Mouse (Mus musculus) midbrain, embryonic 10.5 days (tissue): ENCODE measurements around the gene Ankmy1. TPM values are rescaled to one million over a fixed set of nuclear protein-coding genes. Genes with fewer than 3 reads are reported as not detected.

Source experiments
- DNase-seq: peaks from one replicate; pipeline ENCODE4 v3.0.0-alpha.2; 2017; ENCODE audit warnings: low spot score
- H3K27ac ChIP-seq: fragments of 300-500 bp; sonication (generic); replicated peaks from 2 replicates; pipeline ENCODE4 v1.5.1; 2016; ENCODE audit warnings: mild to moderate bottlenecking
- H3K27me3 ChIP-seq: fragments of 300-500 bp; sonication (generic); 2 replicates; pipeline ENCODE4 v1.6.1; 2016; ENCODE audit warnings: low read depth, mild to moderate bottlenecking; ENCODE audit not compliant: poor library complexity, severe bottlenecking
- H3K36me3 ChIP-seq: fragments of 300-500 bp; sonication (generic); 2 replicates; pipeline ENCODE4 v1.6.1; 2016; ENCODE audit warnings: mild to moderate bottlenecking, moderate library complexity
- H3K4me1 ChIP-seq: fragments of 300-500 bp; sonication (generic); 2 replicates; pipeline ENCODE4 v1.6.1; 2016
- H3K4me3 ChIP-seq: fragments of 300-500 bp; sonication (generic); 2 replicates; pipeline ENCODE4 v1.5.1; 2016; ENCODE audit warnings: mild to moderate bottlenecking, moderate library complexity
- H3K9me3 ChIP-seq: fragments of 300-500 bp; sonication (generic); replicated peaks from 2 replicates; pipeline ENCODE4 v1.6.1; 2016; ENCODE audit warnings: mild to moderate bottlenecking
- WGBS: fragments of 180-500 bp; shearing (Covaris S2); methylation state at CpG from one replicate; pipeline ENCODE4 v1.1.7; 2016; 5-methylcytosine and 5-hydroxymethylcytosine counted together
- polyA plus RNA-seq: library from polyadenylated mRNA; unstranded; fragments of >200 nt; fragmentation: Nextera tagmentation; extraction: Ambion mirVana; gene quantifications from 2 replicates; pipeline ENCODE4 v1.2.1, GENCODE M21; 2016

Ankmy1 gene
- polyA plus RNA-seq, 1 experiment from 2014 or later = 0.30 TPM

- no peak for DNase-seq
- Histone ChIP-seq H3K27ac (no peak overlapping the region), H3K9me3 (no peaks in the 10 kb centered on the region), H3K27me3 (no peaks in the 10 kb centered on the region), H3K36me3 (no peaks in the 10 kb centered on the region), H3K4me3 (no peak overlapping the region), H3K4me1 (peaks cover 3% of the 10 kb centered on the region)
- 89% methylated on average over 12 of the region's 12 CpGs for WGBS
Measured at GRCm38 (mm10) chr1:92879266-92879665, 23.4 kb downstream of the Ankmy1 start.

GRCm38 (mm10) chr1:92878066-92878741 is 24.5 kb downstream of the Ankmy1 start:
- no peak for DNase-seq
- Histone ChIP-seq H3K27me3 (no peaks in the 10 kb centered on the region), H3K9me3 (no peaks in the 10 kb centered on the region), H3K36me3 (no peaks in the 10 kb centered on the region), H3K4me3 (no peak overlapping the region), H3K4me1 (peaks cover 9% of the 10 kb centered on the region), H3K27ac (no peak overlapping the region)
- 88% methylated on average over 13 of the region's 13 CpGs for WGBS

GRCm38 (mm10) chr1:92877431-92877978 is 25.2 kb downstream of the Ankmy1 start:
- 76% methylated on average over 12 of the region's 12 CpGs for WGBS
- H3K4me3 ChIP-seq = no peak overlapping the region
- H3K9me3 ChIP-seq = no peaks in the 10 kb centered on the region
- H3K36me3 ChIP-seq = no peaks in the 10 kb centered on the region
- no peaks in the 10 kb centered on the region for H3K27me3 ChIP-seq
- H3K27ac ChIP-seq = no peak overlapping the region
- DNase-seq = no peak
- peaks cover 9% of the 10 kb centered on the region for H3K4me1 ChIP-seq

GRCm38 (mm10) chr1:92875360-92876111 is 27.2 kb downstream of the Ankmy1 start:
- Histone ChIP-seq H3K9me3 (no peaks in the 10 kb centered on the region), H3K27me3 (no peaks in the 10 kb centered on the region), H3K27ac (no peak overlapping the region), H3K4me1 (peaks cover 9% of the 10 kb centered on the region), H3K36me3 (no peaks in the 10 kb centered on the region), H3K4me3 (no peak overlapping the region)
- 87% methylated on average over 8 of the region's 8 CpGs for WGBS
- DNase-seq = no peak

GRCm38 (mm10) chr1:92874011-92874410 is 28.7 kb downstream of the Ankmy1 start:
- Histone ChIP-seq H3K27ac (no peak overlapping the region), H3K27me3 (no peaks in the 10 kb centered on the region), H3K36me3 (no peaks in the 10 kb centered on the region), H3K4me3 (no peak overlapping the region), H3K9me3 (no peaks in the 10 kb centered on the region), H3K4me1 (peaks cover 9% of the 10 kb centered on the region)
- DNase-seq = no peak
- 62% methylated on average over 3 of the region's 3 CpGs for WGBS

- H3K4me1 ChIP-seq = peaks cover 9% of the 10 kb centered on the region
- 92% methylated on average over 7 of the region's 7 CpGs for WGBS
- no peaks in the 10 kb centered on the region for H3K9me3 ChIP-seq
- H3K36me3 ChIP-seq = no peaks in the 10 kb centered on the region
- H3K27me3 ChIP-seq = no peaks in the 10 kb centered on the region
- H3K27ac ChIP-seq = no peak overlapping the region
- H3K4me3 ChIP-seq = no peak overlapping the region
- DNase-seq = no peak
Measured at GRCm38 (mm10) chr1:92872666-92873065, 30.0 kb downstream of the Ankmy1 start.

- H3K27me3 ChIP-seq = no peaks in the 10 kb centered on the region
- H3K4me3 ChIP-seq = no peak overlapping the region
- H3K27ac ChIP-seq = no peak overlapping the region
- H3K4me1 ChIP-seq = peaks cover 17% of the 10 kb centered on the region
- H3K9me3 ChIP-seq = no peaks in the 10 kb centered on the region
- DNase-seq = no peak
- H3K36me3 ChIP-seq = no peaks in the 10 kb centered on the region
- WGBS = 80% methylated on average over 2 of the region's 2 CpGs
Measured at GRCm38 (mm10) chr1:92869985-92870384, 32.7 kb downstream of the Ankmy1 start.

GRCm38 (mm10) chr1:92866170-92866569 is 36.5 kb downstream of the Ankmy1 start:
- no peaks in the 10 kb centered on the region for H3K36me3 ChIP-seq
- WGBS = 78% methylated on average over 2 of the region's 2 CpGs
- no peak overlapping the region for H3K27ac ChIP-seq
- no peaks in the 10 kb centered on the region for H3K27me3 ChIP-seq
- no peak overlapping the region for H3K4me3 ChIP-seq
- H3K9me3 ChIP-seq = no peaks in the 10 kb centered on the region
- no peak for DNase-seq
- peaks cover 8% of the 10 kb centered on the region for H3K4me1 ChIP-seq

GRCm38 (mm10) chr1:92863268-92863667 is 39.4 kb downstream of the Ankmy1 start:
- H3K27ac ChIP-seq = no peak overlapping the region
- H3K36me3 ChIP-seq = peaks cover 26% of the 10 kb centered on the region
- DNase-seq = no peak
- no peaks in the 10 kb centered on the region for H3K27me3 ChIP-seq
- WGBS = 91% methylated on average over 4 of the region's 4 CpGs
- H3K9me3 ChIP-seq = no peaks in the 10 kb centered on the region
- peaks cover 8% of the 10 kb centered on the region for H3K4me1 ChIP-seq
- no peak overlapping the region for H3K4me3 ChIP-seq

GRCm38 (mm10) chr1:92861503-92861902 is 41.2 kb downstream of the Ankmy1 start:
- Histone ChIP-seq H3K9me3 (no peaks in the 10 kb centered on the region), H3K4me3 (no peak overlapping the region), H3K4me1 (peaks cover 8% of the 10 kb centered on the region), H3K36me3 (peaks cover 44% of the 10 kb centered on the region), H3K27me3 (no peaks in the 10 kb centered on the region), H3K27ac (no peak overlapping the region)
- WGBS = 81% methylated on average over 6 of the region's 6 CpGs
- no peak for DNase-seq

GRCm38 (mm10) chr1:92852450-92852849 is 50.3 kb downstream of the Ankmy1 start:
- DNase-seq = no peak
- H3K4me1 ChIP-seq = peaks cover 28% of the 10 kb centered on the region
- WGBS = 88% methylated on average over 2 of the region's 2 CpGs
- H3K4me3 ChIP-seq = no peak overlapping the region
- peaks cover 72% of the 10 kb centered on the region for H3K36me3 ChIP-seq
- H3K27ac ChIP-seq = no peak overlapping the region
- H3K27me3 ChIP-seq = 0 out of 2 replicates have a peak, but pooled peaks cover 8% of the 10 kb centered on the region
- H3K9me3 ChIP-seq = no peaks in the 10 kb centered on the region

- Histone ChIP-seq H3K4me1 (peaks cover 41% of the 10 kb centered on the region), H3K36me3 (peaks cover 50% of the 10 kb centered on the region), H3K27me3 (0 out of 2 replicates have a peak, but pooled peaks cover 8% of the 10 kb centered on the region), H3K27ac (peak overlapping the region; percentile 47; the same call in 1 of the 2 replicates), H3K4me3 (peak overlapping the region; percentile 51; the same call in 1 of the 2 replicates), H3K9me3 (no peaks in the 10 kb centered on the region)
- WGBS = 56% methylated on average over 13 of the region's 13 CpGs
- DNase-seq = no peak
Measured at GRCm38 (mm10) chr1:92849938-92850574, 52.6 kb downstream of the Ankmy1 start.
